Mouse (Mus musculus) layer of hippocampus, postnatal 36 days (tissue): ENCODE measurements around the gene Rpl23a. TPM values are rescaled to one million over a fixed set of nuclear protein-coding genes. Genes with fewer than 3 reads are reported as not detected.
A peak's percentile ranks its signal among the peaks of the same experiment; 100 is the strongest.

Source experiments
- DNase-seq, 2 experiments: peaks; one replicate each; pipeline ENCODE4 v3.0.0; 2022
- total RNA-seq, 2 experiments: library from RNA; stranded (reverse); gene quantifications; 2 replicates each; pipeline ENCODE4 v1.2.3; 2021

The Rpl23a gene
- total RNA-seq, 2 experiments from 2014 or later = 714 to 715 TPM

- DNase-seq = no peak
Measured at GRCm38 (mm10) chr11:78183884-78184514, 615 bp upstream of the Rpl23a start.

GRCm38 (mm10) chr11:78182450-78182849 lies 934 bp downstream of the Rpl23a start:
- no peak for DNase-seq

DNA sequence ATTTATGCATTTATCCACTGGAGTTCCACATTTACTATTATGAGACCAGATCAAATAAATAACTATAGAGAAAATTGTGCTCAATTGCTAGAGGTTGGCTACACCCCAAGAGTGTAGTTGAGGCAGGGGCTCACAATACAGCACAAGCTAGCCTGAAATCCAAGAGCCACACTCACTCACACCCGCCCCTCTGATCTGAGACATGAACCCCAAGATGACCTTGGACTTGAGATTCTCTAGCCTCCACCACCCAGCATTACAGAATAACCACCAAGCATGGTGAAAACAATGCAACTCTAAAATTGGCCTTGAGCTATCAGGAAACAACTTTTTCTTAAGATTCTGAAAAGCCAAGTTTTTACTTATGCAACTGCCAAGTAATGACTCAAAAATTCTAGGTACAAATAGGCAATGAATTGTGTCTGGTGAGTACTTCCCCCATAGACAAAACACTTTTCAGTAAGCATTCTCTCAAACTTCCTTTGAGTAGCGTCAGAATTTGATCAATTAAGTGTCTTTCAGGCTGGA lies 1.5 kb downstream of the Rpl23a start:
- no peak for DNase-seq

GRCm38 (mm10) chr11:78180081-78180761 lies 3.2 kb downstream of the Rpl23a start:
- no peak for DNase-seq

DNA sequence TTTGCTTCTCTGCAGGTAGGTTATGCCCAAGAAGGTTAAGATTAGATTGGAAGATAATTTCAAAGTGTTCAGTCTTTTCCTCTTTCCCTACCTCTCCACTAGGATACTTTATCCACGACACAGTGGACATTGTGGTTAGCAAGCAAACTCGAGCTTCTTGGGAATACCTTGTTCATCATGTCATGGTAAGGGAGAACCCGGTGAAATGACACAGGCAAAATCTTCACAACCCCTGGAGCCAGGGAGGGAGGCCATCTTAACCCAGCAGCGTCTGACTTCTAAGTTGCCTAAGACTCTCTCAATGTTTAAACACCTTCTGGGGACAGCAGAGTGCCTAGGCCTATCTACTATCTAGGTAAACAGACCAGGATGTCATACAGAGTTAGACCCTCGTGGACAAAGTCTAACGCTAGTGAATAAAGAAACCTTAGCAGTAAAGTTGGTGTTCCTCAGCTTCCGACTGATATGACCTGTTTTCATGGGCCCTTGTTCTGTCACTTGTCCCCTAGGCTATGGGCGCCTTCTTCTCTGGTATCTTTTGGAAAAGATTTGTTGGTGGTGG lies 3.9 kb downstream of the Rpl23a start:
- DNase-seq = no peak

DNA sequence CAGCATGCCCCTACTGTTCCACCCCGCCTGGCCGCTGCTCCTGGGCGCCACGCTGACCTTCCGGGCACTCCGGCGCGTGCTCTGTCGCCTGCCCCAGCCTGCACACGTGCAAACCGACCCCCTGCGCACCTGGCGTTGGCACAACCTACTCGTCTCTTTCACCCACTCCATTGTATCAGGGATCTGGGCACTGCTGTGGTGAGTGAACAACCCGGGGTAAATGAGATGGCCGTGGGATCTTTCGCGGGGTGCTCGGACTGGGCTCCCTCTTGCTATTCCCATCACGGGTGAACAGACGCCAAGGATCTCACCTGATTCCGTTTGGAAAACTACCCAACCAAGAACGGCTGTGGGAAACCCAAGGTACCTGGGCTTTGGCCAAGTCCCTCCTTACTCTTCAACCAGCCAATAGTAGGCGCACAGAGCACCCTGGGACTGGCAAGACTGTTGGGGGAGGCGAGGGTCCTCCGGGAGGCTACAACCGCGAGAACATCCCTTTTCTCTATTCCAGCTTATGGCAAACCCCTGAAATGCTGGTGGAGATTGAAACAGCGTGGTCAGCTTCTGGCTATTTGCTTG lies 4.4 kb downstream of the Rpl23a start:
- peak; percentile 44 to 55 for DNase-seq

GRCm38 (mm10) chr11:78177903-78178858 lies 5.2 kb downstream of the Rpl23a start:
- peak; percentile 92 to 93 for DNase-seq

GRCm38 (mm10) chr11:78177437-78177836 lies 5.9 kb downstream of the Rpl23a start:
- DNase-seq = no peak

DNA sequence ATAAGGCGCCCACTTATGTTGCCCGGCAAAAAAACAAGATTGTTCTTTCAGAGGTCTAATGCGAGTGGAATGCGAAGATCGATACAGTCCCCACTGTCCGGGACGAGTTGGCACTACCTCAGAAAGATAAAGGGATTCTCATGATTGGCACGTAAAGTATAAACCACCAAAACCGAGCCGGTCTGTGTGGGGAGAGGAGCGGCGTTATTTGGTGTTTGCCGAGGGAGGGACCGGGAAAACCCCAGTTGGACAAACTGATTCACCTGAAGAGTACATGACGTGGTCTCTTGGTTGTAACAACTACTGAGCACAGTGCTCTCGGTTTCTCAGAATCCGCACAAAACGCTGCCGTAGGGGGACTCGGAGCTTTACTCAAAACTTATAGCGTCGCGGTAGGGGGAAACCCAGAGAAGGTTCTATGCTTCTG lies 6.5 kb downstream of the Rpl23a start:
- no peak for DNase-seq

DNA sequence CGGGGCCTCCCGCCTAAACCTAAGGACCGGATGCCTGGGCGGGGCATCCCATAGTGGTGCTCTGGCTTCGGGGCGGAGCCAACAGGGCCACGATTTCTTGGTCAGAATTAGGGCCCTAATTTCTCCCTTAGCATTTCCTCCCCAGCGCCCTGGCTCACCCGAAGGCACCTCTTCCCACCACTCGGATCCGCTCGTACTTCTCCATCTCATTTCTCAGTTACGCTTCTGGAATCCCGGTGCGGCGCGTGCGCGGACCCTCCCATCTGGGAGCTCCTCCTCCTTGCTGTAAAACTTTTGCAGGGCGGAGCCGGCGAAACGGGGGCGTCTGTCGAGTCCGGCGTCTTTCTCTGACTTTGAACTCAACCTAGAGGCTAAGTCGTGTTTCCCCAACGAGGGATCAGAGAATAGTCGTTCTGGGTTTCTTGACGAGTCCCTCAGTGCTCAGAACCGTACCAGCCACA lies 7.0 kb downstream of the Rpl23a start, which contains the start of the genes Nek8 and Tlcd1:
TSS of gene Nek8 (minus strand) at position 274 of the 461 bp plus-strand sequence.
TSS of gene Tlcd1 (plus strand) at position 310 of the 461 bp plus-strand sequence.
- DNase-seq = peak; percentile 83 to 84

DNA sequence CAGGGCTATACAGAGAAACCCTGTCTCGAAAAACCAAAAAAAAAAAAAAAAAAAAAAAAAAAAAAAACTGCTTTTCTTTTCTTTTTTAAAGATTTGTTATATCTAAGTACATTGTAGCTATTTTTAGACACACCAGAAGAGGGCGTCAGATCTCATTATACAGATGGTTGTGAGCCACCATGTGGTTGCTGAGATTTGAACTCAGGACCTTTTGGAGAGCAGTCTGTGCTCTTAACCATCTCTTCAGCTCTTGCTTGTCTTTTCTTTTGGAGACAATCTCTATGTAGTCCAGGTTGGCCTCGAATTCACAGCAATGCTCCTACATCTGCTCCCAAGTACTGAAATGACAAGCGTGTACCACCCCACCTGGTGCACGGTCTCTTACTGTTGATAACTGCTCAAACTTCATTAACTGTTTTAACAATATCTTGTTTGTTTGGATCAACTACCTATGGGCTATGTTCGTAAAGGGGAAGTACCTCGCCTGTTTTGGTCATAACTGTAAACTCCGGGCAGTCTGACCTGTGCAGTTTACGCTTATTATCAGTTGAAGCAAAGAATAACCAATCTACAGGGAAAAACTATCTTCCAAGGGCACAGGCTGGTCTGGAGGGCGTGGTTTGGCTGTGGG lies 7.5 kb downstream of the Rpl23a start:
- no peak for DNase-seq

DNA sequence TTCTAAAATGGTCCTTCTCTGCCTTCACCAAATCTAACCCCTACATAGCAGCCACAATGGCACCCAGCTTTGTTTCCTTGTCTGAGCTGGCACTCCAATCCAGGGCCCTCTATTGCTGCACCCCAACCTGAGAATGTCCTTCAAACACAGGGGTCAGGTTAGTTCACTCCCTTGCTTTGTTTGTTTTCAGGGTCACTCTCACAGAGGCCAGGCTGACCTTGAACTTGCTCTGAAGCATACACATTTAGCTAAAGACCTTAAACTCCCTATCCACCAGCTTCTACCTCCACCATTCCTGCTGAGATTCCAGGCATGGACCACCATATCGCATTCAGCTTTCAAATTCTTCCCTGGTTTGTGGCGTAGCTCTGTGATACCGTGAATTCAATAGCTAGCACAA lies 8.9 kb downstream of the Rpl23a start:
- no peak for DNase-seq

- no peak for DNase-seq
Measured at GRCm38 (mm10) chr11:78172748-78173383, 10.5 kb downstream of the Rpl23a start.

GRCm38 (mm10) chr11:78172034-78172747 lies 11.2 kb downstream of the Rpl23a start:
- no peak for DNase-seq

DNA sequence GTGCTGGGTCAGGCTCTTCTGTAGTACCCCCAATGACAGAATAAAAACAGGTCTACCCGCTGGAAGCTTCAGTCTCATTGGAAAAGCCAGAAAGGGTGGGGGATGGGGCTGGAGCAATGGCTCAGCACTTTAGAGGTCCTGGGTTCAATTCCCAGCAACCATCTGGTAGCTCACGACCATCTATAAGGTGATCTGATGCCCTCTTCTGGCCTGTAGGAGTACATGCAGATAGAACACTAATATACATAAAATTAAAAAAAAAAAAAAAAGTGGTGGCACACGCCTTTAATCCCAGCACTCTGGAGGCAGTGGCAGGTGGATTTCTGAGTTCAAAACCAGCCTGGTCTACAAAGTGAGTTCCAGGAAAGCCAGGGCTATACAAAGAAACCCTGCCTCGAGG lies 12.1 kb downstream of the Rpl23a start:
- no peak for DNase-seq

- DNase-seq = no peak
Measured at GRCm38 (mm10) chr11:78170306-78170705, 13.1 kb downstream of the Rpl23a start.

DNA sequence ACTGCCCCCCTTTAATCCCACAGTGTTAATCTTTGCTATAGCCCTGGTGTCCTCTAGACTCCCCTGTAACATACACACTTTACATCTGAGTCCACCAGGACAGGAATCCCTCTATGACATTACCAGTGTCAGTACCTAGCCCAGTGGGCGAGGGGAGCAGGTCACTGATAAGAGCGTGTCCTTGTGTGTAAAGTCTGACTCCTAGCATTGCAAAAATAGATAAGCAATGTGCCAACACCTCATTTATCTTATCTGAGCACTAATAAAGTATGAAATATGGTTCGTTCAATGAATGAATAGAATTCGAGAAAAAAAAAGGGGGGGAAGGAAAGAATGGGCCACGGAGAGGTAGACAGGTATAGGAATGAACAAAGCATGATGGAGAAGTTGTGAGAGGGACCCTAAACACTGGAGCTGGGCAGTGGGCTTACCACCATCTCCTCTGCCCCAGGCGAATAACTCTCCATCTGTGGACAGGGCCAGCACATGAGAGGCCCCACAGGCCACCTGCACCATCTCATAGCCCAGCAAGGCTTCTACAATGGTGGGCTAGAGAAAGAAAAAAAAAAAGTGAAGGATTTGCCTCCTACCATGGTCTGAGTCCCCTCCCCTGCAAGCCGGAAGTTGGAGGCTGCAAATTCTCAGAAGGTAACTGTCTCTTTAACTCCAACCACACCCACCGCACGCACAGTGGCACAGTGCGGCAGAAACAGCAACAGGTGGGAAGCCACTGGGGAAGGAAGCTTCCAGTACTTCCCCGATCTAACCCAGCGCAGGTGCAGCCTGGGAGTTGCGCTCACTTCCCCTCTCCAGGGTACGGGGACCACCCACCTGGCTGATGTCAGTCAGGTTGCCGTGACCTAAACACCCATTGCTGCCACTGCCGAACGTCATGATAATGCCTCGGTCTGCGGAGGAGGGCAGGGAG lies 14.6 kb downstream of the Rpl23a start:
- no peak for DNase-seq

- DNase-seq = no peak
Measured at GRCm38 (mm10) chr11:78167257-78167959, 16.0 kb downstream of the Rpl23a start.
